Mouse (Mus musculus) embryonic facial prominence, embryonic 14.5 days (tissue): ENCODE measurements around the gene Tsr1. TPM values are rescaled to one million over a fixed set of nuclear protein-coding genes. Genes with fewer than 3 reads are reported as not detected.

Source experiments
- ATAC-seq: fragments of 200-750 bp; cut with Nextera tagmentation; 2 replicates; pipeline ENCODE4 v1.8.0; 2017; ENCODE audit warnings: low read depth, moderate number of reproducible peaks, moderate TSS enrichment
- DNase-seq: peaks from one replicate; pipeline ENCODE4 v3.0.0-alpha.2; 2015; ENCODE audit warnings: low spot score
- H3K27ac ChIP-seq: fragments of 300-500 bp; sonication (generic); replicated peaks from 2 replicates; pipeline ENCODE4 v1.5.1; 2014; ENCODE audit warnings: low read depth, mild to moderate bottlenecking, low read length, moderate library complexity
- H3K27me3 ChIP-seq: fragments of 300-500 bp; sonication (generic); replicated peaks from 2 replicates; pipeline ENCODE4 v1.6.1; 2014; ENCODE audit warnings: low read length; ENCODE audit not compliant: control insufficient read depth, insufficient read depth
- H3K36me3 ChIP-seq: fragments of 300-500 bp; sonication (generic); 2 replicates; pipeline ENCODE4 v1.6.1; 2014; ENCODE audit warnings: low read length, mixed read lengths; ENCODE audit not compliant: control insufficient read depth, insufficient read depth
- H3K4me1 ChIP-seq: fragments of 300-500 bp; sonication (generic); 2 replicates; pipeline ENCODE4 v1.6.1; 2014; ENCODE audit warnings: antibody characterized with exemption, low read length; ENCODE audit not compliant: control insufficient read depth, insufficient read depth
- H3K4me2 ChIP-seq: fragments of 300-500 bp; sonication (generic); 2 replicates; pipeline ENCODE4 v1.6.1; 2014; ENCODE audit warnings: low read depth, mild to moderate bottlenecking, low read length, moderate library complexity, mixed read lengths
- H3K4me3 ChIP-seq: fragments of 300-500 bp; sonication (generic); 2 replicates; pipeline ENCODE4 v1.5.1; 2014; ENCODE audit warnings: low read depth, mild to moderate bottlenecking, low read length
- H3K9ac ChIP-seq: fragments of 300-500 bp; sonication (generic); 2 replicates; pipeline ENCODE4 v1.6.1; 2014; ENCODE audit warnings: low read depth, mild to moderate bottlenecking, low read length, moderate library complexity, mixed read lengths
- H3K9me3 ChIP-seq: fragments of 300-500 bp; sonication (generic); 2 replicates; pipeline ENCODE4 v1.6.1; 2016; ENCODE audit warnings: low read length; ENCODE audit not compliant: control insufficient read depth
- WGBS: fragments of 180-500 bp; shearing (Covaris S2); extraction: QIAGEN DNeasy Blood & Tissue Kit; methylation state at CpG from one replicate; pipeline ENCODE4 v1.1.7; 2014; 5-methylcytosine and 5-hydroxymethylcytosine counted together
- polyA plus RNA-seq: library from polyadenylated mRNA; unstranded; fragments of >200 nt; fragmentation: Nextera tagmentation; extraction: Ambion mirVana; gene quantifications from 2 replicates; pipeline ENCODE4 v1.2.1, GENCODE M21; 2014

The Tsr1 gene
- polyA plus RNA-seq, 1 experiment from 2014 or later, result 49.5 TPM

DNA sequence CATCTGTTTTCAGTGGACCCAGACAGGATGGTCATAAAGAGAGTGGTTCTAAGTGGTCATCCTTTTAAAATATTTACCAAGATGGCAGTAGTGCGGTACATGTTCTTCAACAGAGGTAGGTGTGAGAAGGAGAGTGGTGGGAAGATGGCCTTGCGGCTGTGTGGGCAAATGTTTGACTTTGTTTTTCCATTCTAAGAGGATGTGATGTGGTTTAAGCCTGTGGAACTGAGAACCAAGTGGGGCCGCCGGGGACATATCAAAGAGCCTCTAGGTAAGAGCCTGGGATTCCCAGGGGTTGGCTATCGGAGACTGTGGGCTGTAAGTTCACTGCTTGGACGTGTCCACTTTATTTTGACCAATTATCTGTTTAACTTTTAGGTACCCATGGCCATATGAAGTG lies 10.0 kb downstream of the Tsr1 start:
- Histone ChIP-seq H3K4me2 (no peak overlapping the region), H3K27ac (no peak overlapping the region), H3K9me3 (no peaks in the 10 kb centered on the region), H3K36me3 (peaks cover 75% of the 10 kb centered on the region), H3K9ac (no peak overlapping the region), H3K4me3 (no peak overlapping the region), H3K27me3 (no peaks in the 10 kb centered on the region), H3K4me1 (no peaks in the 10 kb centered on the region)
- no peak for DNase-seq
- ATAC-seq, result no peak
- 92% methylated on average over 6 of the region's 6 CpGs for WGBS

DNA sequence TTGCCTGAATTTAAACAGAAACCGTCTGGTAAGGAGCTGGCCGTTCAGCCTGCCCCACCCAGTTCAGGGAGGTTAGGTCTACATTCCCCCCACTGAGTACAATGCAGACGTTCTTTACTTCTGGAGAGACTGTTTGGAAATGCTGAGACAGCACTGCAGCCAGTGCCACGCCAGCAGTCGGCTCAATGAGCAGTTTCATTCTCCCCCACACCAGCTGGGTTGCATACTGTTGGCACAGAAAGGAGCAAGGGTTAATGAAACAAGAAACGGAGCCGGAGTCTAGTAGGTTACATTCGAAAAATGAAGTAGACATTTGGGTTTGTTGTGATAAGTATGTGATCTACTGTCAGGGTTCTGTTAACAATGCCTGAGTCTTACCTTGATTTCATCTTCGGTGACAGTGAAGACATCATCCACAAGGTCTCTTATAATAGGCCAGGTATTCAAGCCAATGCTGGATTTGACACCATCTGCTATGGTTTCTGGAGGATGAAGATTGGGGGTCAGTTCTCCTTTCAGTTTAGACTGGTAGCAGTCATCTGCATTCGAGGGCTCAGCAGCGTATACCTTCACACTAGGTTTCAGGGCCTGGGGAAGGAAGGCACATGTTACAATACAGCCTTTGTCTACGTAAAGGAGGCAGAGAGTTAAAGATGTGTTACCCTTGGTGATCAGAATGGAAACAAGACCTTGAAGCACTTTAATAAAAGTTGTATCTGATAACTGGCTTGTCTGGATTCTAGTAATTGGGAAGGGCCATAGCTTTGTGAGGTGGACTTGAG lies 10.9 kb downstream of the Tsr1 start:
- Histone ChIP-seq H3K4me3 (no peak overlapping the region), H3K9ac (no peak overlapping the region), H3K4me2 (no peak overlapping the region), H3K27me3 (no peaks in the 10 kb centered on the region), H3K4me1 (no peaks in the 10 kb centered on the region), H3K36me3 (peaks cover 66% of the 10 kb centered on the region), H3K9me3 (no peaks in the 10 kb centered on the region), H3K27ac (no peak overlapping the region)
- no peak for ATAC-seq
- WGBS, result 76% methylated on average over 12 of the region's 12 CpGs
- DNase-seq, result no peak

DNA sequence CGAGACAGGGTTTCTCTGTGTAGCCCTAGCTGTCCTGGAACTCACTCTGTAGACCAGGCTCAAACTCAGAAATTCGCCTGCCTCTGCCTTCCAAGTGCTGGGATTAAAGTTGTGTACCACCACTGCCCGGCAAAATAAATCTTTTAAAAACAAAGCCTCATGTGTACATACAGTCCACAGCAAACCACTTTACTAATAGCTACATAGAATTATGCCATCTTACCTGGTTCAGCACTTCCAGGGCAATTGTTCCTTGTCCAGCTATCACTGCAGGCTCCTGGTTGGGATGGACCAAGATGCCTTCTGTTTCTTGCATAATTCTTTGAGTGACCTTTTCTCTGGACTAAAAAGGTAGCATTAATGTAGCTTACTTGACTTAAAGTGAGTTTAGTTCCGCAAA lies 12.1 kb downstream of the Tsr1 start:
- Histone ChIP-seq H3K27me3 (no peaks in the 10 kb centered on the region), H3K9me3 (no peaks in the 10 kb centered on the region), H3K4me3 (no peak overlapping the region), H3K9ac (no peak overlapping the region), H3K36me3 (peaks cover 55% of the 10 kb centered on the region), H3K4me1 (no peaks in the 10 kb centered on the region), H3K4me2 (no peak overlapping the region), H3K27ac (no peak overlapping the region)
- WGBS, result 94% methylated on average over 4 of the region's 4 CpGs
- ATAC-seq (no peak), DNase-seq (no peak)

- no peaks in the 10 kb centered on the region for H3K27me3 ChIP-seq
- ATAC-seq (no peak), DNase-seq (no peak)
- H3K36me3 ChIP-seq, result peaks cover 38% of the 10 kb centered on the region
- WGBS, result 86% methylated on average over 3 of the region's 3 CpGs
- H3K4me1 ChIP-seq, result no peaks in the 10 kb centered on the region
- no peaks in the 10 kb centered on the region for H3K9me3 ChIP-seq
- no peak overlapping the region for H3K9ac ChIP-seq
- no peak overlapping the region for H3K27ac ChIP-seq
- no peak overlapping the region for H3K4me2 ChIP-seq
- no peak overlapping the region for H3K4me3 ChIP-seq
These were observed 14.6 kb downstream of the Tsr1 start for GRCm38 (mm10) chr11:74912492-74912891.

GRCm38 (mm10) chr11:74919249-74919648 lies 21.4 kb downstream of the Tsr1 start:
- no peak overlapping the region for H3K27ac ChIP-seq
- DNase-seq (no peak), ATAC-seq (no peak)
- no peak overlapping the region for H3K4me2 ChIP-seq
- H3K4me3 ChIP-seq, result no peak overlapping the region
- H3K4me1 ChIP-seq, result no peaks in the 10 kb centered on the region; the same call in 1 of the 2 replicates
- H3K36me3 ChIP-seq, result peaks cover 39% of the 10 kb centered on the region
- WGBS, result 79% methylated on average over 6 of the region's 6 CpGs
- H3K9me3 ChIP-seq, result no peaks in the 10 kb centered on the region
- no peak overlapping the region for H3K9ac ChIP-seq
- no peaks in the 10 kb centered on the region for H3K27me3 ChIP-seq

DNA sequence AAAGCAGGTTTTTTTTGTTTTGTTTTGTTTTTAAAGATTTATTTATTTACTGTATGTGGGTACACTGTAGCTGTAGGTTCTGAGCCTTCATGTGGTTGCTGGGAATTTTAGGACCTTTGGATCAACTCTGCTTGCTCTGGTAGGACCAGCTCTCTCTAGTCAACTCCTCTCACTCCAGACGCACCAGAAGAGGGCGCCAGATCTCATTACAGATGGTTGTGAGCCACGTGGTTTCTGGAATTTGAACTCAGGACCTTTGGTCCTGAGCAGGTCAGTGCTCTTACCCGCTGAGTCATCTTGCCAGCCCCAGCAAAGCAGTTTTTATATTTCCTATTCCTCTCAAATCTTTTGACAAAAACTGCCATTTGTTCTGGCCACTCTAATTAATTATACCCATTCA lies 26.3 kb downstream of the Tsr1 start:
- Histone ChIP-seq H3K27ac (no peak overlapping the region), H3K4me3 (no peak overlapping the region), H3K4me2 (no peak overlapping the region), H3K9ac (no peak overlapping the region), H3K36me3 (peaks cover 14% of the 10 kb centered on the region), H3K4me1 (peaks cover 17% of the 10 kb centered on the region), H3K27me3 (no peaks in the 10 kb centered on the region), H3K9me3 (no peaks in the 10 kb centered on the region)
- DNase-seq (no peak), ATAC-seq (no peak)
- WGBS, result 71% methylated on average over 4 of the region's 4 CpGs

GRCm38 (mm10) chr11:74925577-74926387 lies 27.9 kb downstream of the Tsr1 start, which contains the start of the genes Smg6 and Srr:
Gene Smg6 (plus strand): TSS chr11:74925823.
Gene Srr (minus strand): TSS chr11:74925948.
- ATAC-seq (peak; percentile 95), DNase-seq (peak; percentile 98)
- H3K27ac ChIP-seq, result peak within 1 kb of the TSS; percentile 98
- peaks cover 8% of the 10 kb centered on the region for H3K36me3 ChIP-seq
- H3K27me3 ChIP-seq, result no peaks in the 10 kb centered on the region
- H3K9me3 ChIP-seq, result no peaks in the 10 kb centered on the region
- peaks cover 17% of the 10 kb centered on the region for H3K4me1 ChIP-seq
- peak within 1 kb of the TSS; percentile 95 for H3K9ac ChIP-seq
- peak within 1 kb of the TSS; percentile 74 for H3K4me2 ChIP-seq
- WGBS, result under 1% methylated on average over 37 of the region's 88 CpGs
- peak within 1 kb of the TSS; percentile 99 for H3K4me3 ChIP-seq

DNA sequence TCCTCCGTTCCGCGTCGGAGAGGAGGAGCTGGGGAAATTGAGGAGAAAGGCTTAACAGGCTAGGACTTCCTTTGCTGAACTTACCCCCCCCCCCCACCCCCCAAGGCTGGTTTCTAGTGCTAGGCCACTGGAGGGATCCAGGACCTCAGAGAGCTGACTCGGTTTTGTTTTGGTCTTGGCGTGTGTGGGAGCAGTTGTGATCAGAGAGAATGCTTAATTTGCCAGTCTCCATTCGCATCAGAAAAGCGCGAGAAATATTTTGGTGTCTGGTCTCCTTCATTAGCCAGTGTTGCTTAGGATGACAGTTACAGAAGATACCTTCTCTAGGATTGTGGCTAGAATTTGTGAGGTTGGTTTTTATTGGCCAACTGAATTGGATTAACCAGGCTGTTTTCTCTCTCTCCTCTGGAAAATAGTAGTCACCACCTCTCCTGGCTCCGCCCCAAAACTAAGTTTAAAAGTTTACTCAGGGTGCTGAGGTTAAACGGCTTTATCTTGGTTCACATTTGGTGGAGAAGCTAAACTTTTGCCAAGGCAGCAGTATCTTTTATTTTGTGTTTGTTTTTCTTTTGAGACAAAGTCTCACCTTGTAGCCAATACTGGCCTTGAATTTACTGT lies 28.6 kb downstream of the Tsr1 start:
- peak; percentile 2; the same call in 1 of the 2 replicates for ATAC-seq
- H3K9ac ChIP-seq, result peak overlapping the region; percentile 95
- H3K9me3 ChIP-seq, result no peaks in the 10 kb centered on the region
- WGBS, result 7% methylated on average over 11 of the region's 11 CpGs
- H3K4me1 ChIP-seq, result peaks cover 17% of the 10 kb centered on the region
- peak; percentile 44 for DNase-seq
- no peaks in the 10 kb centered on the region for H3K27me3 ChIP-seq
- H3K4me2 ChIP-seq, result peak overlapping the region; percentile 74
- H3K36me3 ChIP-seq, result peaks cover 15% of the 10 kb centered on the region
- H3K4me3 ChIP-seq, result peak overlapping the region; percentile 99
- peak overlapping the region; percentile 98 for H3K27ac ChIP-seq
